Mouse (Mus musculus): ENCODE data around the gene Timm17a.

The Timm17a gene

DNA sequence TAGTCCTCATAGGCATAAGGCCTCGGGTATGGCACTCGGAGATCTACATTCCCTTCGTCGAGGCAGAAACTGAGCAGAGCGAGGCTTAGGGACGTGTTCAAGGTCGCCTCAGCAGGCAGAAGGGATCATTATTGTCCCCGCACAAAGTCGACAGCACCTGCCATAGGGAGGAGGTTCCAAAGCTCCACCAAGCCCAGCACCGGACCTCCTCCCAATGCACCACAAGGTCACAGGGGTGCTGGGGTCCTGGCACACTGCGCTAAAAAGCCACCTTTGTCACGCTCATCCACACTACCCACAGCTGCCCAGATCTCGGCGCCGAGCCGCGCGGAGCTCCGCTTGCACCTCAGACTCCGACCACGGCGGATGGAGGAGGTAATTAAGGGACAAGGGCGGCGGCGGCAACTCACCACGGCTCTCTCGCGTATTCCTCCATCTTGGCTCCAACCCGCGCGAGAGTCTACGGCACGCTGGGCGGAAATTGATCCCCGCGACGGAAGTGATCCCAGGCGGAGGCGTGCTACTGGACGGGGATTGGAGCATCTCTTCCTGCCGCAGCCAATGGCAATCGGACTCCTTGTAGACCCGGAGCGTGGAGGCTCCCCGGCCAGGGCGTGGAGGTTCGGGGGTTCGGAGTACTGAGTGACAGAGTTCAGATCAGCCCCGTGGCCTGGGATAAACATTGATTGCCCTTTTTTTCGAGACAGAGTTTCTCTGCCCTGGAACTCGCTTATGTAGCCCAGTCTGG, at the start of gene Timm17a:
TSS of gene Timm17a (minus strand) at position 495 of the 748 bp plus-strand sequence.
- peak; percentile 97 for DNase-seq

DNA sequence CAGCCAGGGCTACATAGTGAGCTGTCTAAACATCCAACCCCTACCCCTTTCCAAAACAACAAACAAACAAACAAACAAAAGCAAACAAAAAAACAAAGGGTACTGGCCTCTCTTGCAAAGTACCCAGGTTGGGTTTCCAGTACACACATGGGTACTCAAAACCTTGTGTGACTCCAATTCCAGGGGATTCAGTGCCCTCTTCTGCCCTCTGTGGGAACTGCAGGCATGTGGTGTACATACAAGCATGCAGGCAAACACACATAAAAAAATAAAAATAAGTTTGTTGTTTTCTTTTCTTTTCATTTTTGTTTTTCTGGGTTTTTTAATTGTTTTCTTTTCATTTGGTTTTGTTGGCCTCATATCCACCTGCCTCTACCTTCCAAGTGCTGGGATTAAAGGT, 48.5 kb upstream of the Timm17a start:
- no peak for DNase-seq

- DNase-seq, result no peak
These were observed 47.9 kb upstream of the Timm17a start for GRCm38 (mm10) chr1:135361491-135361890.

- no peak for DNase-seq
These were observed 45.5 kb upstream of the Timm17a start for GRCm38 (mm10) chr1:135359071-135359470.

GRCm38 (mm10) chr1:135351953-135352352, 38.4 kb upstream of the Timm17a start:
- DNase-seq, result no peak

GRCm38 (mm10) chr1:135347498-135348169, 34.1 kb upstream of the Timm17a start:
- DNase-seq, result no peak

GRCm38 (mm10) chr1:135346891-135347290, 33.3 kb upstream of the Timm17a start:
- DNase-seq, result no peak

GRCm38 (mm10) chr1:135344026-135344425, 30.4 kb upstream of the Timm17a start:
- no peak for DNase-seq

- no peak for DNase-seq
These were observed 28.4 kb upstream of the Timm17a start for GRCm38 (mm10) chr1:135341947-135342346.

DNA sequence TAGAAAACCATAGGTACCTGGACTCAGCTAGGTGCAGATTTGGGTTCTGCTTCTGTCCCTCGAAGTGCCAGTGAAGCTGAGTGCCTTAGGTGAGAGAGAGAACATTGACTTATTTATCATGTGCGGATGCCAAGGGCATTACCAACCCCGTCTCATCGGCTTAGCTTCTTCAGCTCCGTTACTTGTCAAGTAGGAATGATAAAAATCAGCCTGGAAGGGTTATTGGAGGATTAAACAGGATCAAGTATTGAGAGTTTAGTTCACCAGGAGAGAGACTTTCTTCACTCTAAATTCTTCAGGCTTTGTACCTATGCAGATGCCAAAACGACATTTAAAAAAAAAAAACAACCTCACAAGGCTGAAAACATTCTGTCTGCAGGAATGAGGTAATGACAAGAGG, 17.0 kb upstream of the Timm17a start:
- DNase-seq, result no peak

- no peak for DNase-seq
These were observed 14.8 kb upstream of the Timm17a start for GRCm38 (mm10) chr1:135328368-135328767.

DNA sequence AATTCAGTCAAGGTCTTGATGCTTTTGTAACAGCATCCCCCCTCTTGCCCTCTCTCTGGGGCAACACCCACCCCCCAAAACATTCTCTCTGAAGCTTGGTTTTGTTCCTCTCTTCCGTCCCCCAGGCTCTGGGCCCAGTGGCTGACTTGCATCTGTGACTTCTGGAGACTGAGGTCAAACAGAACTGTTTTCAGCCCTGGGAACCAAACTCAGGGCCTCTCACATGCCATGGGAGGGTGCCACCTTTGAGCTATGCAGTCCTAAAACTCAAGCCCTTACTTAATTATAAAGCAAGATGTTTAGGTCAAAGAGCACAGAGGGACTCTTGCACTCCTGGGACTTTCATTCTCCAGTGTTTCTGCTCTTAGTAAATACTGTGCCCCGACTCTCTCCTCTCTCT, 12.4 kb upstream of the Timm17a start:
- DNase-seq, result no peak

- peak; percentile 24 for DNase-seq
These were observed 11.0 kb upstream of the Timm17a start, which contains the start of gene Lmod1 for GRCm38 (mm10) chr1:135324571-135324970. Lmod1 (plus strand) TSS chr1:135324807.

- no peak for DNase-seq
These were observed 9.9 kb upstream of the Timm17a start for GRCm38 (mm10) chr1:135323367-135323901.

GRCm38 (mm10) chr1:135312201-135312600, 1.4 kb downstream of the Timm17a start:
- DNase-seq, result no peak

DNA sequence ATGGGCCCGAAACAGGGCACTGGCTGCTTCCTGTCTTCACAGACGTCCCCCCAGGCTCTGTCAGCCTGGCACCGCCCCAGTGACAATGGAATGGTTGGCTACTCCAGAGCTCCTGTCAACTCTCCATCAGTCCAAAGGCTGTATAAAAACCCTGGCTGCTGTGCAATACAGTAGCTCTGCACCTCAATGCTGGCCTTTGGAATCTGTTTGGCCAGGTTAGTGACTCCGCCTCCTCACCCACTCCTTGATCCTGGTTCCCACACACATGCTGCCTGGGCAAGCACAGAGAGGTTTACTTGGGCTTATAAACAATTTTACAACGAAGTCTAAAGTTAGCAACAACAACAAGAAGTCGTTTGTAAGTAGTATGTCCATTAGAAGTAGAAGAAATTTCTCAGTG, 2.2 kb downstream of the Timm17a start:
- no peak for DNase-seq

DNA sequence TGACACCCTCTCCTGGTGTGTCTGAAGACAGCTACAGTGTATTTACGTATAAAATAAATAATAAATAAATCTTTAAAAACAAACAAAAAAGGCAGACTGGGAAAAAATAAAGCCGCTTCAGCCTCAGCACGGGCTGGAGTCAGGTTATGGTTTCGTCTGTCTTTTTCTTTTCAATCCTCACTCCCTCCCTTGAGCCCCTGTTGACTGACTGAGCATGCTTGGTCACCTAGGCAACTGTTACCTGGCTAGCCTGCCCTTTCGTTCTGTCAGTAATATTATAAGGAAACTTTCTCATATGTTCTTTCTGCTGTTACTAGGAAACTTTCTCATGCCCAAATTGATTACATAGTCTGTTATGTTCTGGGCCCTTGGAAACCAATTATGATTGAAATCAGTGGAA, 22.7 kb downstream of the Timm17a start:
- no peak for DNase-seq

DNA sequence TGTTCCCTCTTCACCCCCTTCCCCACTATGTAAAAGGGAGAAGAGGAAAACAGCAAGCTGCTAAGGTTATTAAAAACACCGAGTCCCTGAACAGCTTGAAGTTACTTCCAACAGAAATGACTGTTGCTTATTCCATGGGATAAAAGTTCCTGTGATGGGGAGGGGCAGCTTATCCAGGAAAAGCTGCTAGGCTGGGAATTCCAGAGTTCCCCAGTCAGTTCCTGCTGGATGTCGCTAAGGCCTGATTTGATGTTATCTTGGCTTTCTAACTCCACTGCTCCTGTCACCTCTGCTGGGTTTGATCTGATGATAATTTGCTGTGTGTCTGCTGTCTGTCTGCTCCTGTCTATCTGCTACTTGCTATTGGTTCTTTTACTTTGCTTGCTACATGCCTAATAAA, 27.3 kb downstream of the Timm17a start:
- no peak for DNase-seq

- DNase-seq, result peak; percentile 86
These were observed 29.7 kb downstream of the Timm17a start, which contains the start of gene Rnpep for GRCm38 (mm10) chr1:135283826-135284291. Rnpep (minus strand) TSS chr1:135284084.

GRCm38 (mm10) chr1:135283287-135283825, 30.2 kb downstream of the Timm17a start:
- DNase-seq, result no peak

GRCm38 (mm10) chr1:135282536-135283286, 30.9 kb downstream of the Timm17a start:
- DNase-seq, result no peak

DNA sequence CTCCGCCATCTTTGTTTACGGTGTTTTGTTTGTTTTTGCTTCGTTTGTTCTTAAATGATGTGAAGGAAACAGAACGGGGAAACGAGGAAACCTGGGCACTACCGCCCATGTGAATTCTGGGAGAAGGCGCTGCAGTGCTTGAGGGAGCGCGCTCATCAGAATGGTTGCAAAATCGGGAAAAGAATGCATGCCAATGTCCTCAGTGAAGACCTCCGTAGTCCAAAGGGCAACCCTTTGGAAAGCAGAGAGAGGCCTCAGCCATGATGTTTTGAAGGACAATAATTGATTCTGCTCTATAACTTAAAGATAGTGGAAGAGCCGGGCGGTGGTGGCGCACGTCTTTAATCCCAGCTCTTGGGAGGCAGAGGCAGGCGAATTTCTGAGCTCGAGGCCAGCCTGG, 31.7 kb downstream of the Timm17a start:
- no peak for DNase-seq

GRCm38 (mm10) chr1:135280646-135281045, 32.9 kb downstream of the Timm17a start:
- peak; percentile 56 for DNase-seq
